Mouse (Mus musculus): ENCODE measurements around the gene Myom3.

The Myom3 gene

DNA sequence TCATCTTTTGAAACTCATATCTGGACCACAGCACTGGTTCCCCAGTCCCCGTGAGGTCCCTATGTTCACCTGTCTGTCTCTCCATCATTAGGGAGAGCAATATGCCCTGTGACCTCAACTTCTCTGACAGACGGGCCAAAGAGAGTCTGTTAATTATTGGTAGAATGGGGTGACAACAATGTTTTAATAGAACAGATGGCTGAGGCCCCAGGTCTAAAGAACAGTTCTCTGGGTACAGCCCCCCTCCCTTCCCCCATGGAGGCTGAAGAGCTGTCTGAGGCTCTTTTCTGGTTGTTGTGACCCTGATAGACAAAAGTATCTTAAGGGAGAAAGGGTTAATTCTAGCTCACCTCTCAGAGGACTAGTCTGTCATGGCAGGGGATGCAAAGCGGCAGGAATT lies 58.9 kb downstream of the Myom3 start:
- no peak for DNase-seq

DNA sequence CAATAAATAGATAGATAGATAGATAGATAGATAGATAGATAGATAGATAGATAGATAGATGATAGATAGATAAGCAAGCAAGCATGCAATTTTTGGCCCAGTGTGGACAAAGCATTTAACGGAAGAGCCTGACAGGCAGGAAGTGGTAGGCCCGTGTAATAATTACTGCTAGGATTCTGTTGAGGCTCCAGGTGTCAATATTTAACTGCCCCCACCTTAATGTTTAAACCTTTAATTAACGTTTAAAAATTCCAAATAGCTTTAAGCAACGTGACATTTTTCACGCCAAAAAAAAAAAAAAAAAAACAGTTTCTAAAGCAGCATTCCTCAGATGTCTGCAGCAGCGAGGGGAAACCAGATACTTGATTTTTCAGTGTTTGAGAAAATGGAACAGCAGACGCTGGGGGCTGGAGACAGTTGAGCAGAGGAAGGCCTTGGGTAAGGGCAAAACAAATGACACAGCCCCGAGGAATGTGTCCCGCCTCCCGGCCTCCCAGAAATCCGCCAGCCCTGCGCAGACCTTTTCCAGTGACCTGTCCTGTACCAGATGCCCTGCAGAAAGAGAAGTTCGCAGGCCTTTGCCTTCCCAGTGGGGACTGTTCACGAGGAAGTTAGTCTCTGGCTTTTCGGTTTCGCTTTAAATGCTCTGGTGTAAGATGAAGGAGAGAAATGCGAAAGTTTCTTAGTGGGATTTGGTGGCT lies 60.5 kb downstream of the Myom3 start:
- DNase-seq, result peak; percentile 49 to 53

GRCm38 (mm10) chr4:135821772-135822171 lies 62.3 kb downstream of the Myom3 start:
- DNase-seq, result no peak

- DNase-seq, result peak; percentile 69 to 71
These were observed 63.8 kb downstream of the Myom3 start for GRCm38 (mm10) chr4:135823298-135823697.

DNA sequence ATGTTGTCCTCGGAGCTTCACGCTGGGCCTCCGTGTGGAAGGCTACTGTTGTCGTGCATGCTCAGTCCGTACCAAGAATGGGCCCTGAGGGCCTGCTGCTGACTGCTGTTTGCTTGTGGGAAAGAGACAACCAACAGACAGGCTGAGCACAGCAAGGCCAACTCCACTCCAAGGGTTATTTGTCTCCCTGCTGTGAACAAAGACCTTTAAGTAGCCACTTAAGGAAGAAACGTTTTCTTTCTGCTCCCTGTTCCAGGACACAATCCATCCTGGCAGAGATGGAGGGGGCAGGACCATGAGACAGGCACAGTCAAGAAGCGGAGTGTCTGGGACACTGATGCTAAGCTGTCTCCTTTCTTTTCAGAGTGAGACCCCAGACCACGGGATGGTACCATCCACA lies 64.7 kb downstream of the Myom3 start:
- DNase-seq, result no peak

DNA sequence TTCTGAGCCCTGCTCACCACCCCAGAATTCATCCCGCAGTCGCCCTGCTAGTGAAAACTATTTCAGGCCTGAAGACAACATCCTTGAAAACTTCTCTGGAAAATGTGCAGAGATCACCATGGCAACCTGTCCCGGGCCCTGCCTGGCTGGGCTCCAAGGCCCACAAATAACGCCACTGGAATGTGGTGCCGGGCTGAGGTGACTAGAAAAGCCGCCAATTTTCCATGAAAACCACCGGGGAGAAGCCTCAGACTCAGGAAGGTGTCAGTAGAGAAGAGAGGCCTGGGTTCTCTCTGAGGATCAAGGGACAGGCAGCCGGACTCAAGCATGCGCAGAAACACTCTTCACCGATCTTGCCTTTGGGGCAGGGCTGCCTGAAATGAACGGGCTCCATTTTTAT lies 69.0 kb downstream of the Myom3 start:
- no peak for DNase-seq

DNA sequence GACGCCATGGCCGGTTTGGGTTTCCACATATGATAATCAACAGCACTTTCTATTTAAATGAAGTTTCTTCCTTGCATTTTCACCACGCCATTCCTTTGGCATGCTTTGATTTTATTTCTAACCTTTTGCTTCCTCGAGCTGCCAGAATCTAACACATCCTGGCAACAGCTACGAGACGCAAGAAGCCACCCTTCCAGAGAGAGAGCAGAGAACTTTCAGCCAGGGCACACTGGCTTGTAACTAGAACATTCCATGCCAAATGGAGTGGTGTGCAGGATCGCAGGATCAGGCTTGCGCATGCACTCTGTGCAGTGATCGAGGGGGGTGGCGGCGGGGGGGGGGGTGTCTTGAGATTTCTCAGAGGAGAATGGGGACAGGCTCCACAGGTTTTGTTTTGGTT lies 72.6 kb downstream of the Myom3 start:
- no peak for DNase-seq

GRCm38 (mm10) chr4:135833301-135834123 lies 74.0 kb downstream of the Myom3 start:
- DNase-seq, result no peak

DNA sequence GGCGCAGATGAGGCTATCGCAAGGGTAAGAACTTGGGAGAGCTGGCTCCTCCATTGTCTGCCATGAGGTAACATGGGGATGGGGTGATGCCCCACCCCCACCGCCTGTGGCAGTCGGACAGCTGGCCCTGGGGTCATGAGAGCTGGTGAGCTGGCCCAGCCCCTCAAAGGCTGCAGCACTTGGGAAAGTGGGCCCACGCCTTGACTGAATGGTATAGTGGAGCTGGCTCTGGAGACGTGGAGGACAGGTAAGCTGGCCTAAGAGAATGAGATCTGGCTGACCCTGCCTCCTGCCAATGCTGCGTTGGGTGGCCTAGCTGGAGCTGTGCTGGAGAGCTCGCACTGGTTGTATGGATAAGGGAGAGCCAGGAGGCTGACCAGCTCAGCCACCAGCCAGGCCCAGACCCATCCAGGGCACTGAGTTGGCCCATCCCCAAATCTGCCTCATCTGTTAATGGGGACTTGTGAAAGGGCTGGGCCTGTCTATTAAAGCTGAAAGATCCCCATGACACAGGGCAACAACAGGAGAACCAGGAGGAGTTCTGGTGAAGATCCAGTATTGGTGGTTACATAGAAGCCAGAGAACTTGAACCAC lies 74.7 kb downstream of the Myom3 start:
- no peak for DNase-seq

GRCm38 (mm10) chr4:135838925-135839292 lies 79.4 kb downstream of the Myom3 start:
- no peak for DNase-seq

DNA sequence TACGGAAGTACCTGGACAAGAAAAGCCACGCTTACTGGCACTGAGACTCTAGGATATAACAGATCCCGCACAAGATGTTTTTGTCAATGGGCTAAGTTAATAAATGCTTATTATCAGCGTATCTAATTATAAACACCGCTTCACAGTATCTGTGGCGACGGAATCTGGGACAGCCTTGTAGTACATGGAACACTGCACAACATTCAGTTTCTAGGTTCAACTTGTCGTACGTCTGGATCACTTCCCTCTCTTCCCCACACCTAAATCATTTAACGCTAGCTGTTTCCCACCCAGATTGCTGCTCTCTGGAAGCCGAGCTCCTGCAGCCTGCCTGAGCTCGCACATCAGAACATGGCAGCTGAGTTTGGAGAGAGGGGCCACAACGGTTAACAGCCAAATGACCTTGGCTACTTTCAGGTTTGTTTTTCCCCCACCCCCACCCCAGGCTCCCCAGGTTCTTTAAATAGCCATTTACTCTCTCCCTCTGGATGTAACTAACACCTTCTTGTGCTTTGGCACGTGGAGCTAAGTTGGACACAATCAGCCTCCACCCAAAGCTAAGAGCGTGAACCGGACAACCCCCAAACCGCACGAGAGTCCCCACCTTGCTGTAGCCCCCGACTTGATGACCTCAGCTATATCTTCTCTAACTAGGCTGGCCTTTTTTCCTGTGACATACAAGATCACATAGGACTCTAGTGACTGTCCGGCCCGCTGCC lies 79.9 kb downstream of the Myom3 start:
- no peak for DNase-seq

DNA sequence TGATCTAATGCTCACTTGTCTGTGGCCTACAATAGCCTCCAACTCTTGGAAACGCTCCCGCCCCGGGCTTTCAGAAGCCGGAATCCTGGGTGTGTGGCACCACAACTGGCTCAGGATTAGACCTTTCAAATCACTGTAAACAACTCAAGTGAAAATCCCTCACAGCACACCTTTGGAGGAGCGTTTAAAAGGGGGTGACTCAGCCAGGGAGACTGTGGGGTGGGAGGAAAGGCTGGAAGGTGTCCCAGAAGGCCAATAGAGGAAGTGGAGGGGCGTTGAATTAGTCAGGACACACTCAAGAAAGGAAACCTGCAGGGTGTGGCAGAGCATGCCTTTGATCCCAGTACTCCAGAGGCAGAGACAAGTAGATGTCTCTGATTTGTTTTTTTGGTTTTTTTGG lies 84.9 kb downstream of the Myom3 start:
- DNase-seq, result no peak

- no peak for DNase-seq
These were observed 88.1 kb downstream of the Myom3 start for GRCm38 (mm10) chr4:135847581-135847980.

DNA sequence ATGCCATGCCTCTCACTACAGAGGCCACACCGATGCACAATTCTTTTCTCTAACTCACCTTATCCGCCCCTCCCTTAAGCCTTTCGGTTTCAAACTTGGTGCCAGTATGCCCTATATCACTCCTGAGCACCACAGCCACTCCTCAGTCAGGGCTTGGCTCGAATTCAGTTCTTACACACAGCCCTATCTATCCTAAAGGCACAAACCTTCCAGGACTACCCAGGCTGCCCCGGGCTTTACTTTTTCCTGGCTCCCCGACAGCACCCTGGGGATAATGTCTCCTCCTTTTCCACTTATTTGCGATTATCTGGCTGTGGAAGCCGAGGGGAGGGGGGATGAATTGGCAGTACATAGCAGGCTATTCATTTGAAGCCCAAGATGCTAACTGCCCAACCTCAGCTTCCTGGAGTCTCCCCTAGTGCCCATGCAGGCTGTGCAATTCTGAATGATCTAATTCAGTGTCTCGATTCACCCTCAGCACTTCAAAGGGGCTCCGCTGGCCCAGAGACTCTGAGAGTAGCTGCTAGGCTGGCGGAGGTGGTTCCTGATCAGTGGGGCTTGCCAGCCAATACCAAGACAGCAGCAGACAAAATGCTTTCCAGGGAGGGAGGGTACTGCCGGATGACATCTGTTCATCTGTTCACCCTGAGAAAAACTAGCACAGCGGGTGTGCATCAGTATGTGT lies 91.0 kb downstream of the Myom3 start:
- no peak for DNase-seq

DNA sequence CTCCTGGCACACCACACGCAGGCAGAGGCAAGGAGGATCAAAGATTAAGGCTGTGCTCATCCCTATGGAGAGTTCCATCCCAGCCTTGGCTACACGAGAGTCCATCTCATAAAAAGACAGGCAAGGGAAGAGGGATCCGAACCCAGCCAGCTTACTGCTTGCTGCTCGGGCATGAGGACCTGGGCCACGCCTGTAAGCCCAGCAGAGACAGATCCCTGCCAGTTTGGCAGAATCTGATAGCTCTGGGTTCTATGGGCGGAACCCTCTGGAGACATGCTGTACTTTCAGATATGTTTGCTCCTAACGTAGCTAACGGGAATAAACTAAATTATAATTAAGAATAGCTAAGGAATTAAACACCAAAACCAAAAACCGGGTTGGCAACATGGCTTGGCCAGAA lies 92.4 kb downstream of the Myom3 start:
- no peak for DNase-seq

DNA sequence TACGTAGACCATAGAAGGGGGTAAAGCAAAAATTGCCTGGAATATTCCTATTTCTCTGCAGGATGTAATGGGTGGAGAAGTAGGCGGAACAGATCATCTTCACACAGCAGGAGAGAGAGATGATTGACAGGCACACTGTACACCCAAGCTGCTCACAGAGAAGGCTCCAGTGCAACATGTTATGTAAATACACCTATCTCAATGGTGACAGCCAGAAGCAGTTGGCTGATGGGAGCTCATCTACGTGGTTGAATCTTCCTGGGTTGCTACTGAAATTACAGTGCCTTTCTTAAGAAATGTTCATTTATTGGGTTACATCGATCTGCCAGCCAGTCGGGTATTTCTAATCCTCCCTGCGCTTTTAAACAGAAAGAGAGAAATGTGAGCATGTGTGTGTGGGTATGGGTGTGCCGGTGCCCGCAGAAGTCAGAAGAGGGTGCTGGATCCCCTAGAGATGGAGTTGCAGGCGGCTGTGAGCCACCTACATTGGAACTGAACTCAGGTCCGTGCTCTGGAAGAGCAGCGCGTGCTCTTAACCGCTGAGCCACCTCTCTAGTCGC lies 94.6 kb downstream of the Myom3 start:
- no peak for DNase-seq

- DNase-seq, result no peak
These were observed 95.1 kb downstream of the Myom3 start for GRCm38 (mm10) chr4:135854630-135855029.

- peak in 1 of 2 experiments; percentile 15 for DNase-seq
These were observed 95.6 kb downstream of the Myom3 start for GRCm38 (mm10) chr4:135855080-135855479.

DNA sequence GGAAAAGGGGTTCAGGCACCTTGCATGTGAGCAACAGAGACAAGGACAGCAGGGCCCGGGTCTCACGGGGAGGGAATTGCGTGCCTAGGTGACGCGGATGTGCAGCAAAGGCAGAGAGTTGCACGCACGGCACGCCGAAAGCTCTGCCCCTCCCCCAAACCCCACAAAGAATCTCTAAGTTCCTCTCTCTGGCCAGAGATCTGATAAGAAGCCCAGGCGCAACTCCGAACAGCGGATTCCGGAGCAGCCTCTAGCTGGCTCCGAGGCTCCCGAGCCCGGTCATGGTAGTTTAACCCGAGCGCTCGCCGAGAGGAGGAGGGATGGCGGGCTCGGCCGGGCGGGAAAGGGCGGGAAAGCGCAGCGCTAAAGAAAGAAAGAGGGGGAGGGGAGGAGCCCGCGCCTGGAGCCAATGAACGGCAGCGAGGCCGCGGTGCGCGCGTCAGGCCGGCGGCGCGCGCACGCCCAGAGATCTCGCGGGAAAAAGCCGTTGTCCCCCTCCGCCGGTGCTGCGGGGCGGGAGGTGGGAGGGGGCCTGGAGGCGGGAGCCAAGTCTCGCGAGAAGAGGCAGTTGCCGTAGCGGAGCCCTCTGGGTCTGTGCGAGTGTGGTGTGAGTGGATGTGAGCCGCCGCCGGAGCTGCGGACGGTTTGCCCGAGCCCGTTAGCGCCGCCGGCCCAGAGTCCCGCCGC lies 96.2 kb downstream of the Myom3 start, which contains the start of gene Srsf10:
Gene Srsf10 (plus strand): TSS at position 212 of the 687 bp plus-strand sequence.
- DNase-seq, result peak; percentile 94 to 95

DNA sequence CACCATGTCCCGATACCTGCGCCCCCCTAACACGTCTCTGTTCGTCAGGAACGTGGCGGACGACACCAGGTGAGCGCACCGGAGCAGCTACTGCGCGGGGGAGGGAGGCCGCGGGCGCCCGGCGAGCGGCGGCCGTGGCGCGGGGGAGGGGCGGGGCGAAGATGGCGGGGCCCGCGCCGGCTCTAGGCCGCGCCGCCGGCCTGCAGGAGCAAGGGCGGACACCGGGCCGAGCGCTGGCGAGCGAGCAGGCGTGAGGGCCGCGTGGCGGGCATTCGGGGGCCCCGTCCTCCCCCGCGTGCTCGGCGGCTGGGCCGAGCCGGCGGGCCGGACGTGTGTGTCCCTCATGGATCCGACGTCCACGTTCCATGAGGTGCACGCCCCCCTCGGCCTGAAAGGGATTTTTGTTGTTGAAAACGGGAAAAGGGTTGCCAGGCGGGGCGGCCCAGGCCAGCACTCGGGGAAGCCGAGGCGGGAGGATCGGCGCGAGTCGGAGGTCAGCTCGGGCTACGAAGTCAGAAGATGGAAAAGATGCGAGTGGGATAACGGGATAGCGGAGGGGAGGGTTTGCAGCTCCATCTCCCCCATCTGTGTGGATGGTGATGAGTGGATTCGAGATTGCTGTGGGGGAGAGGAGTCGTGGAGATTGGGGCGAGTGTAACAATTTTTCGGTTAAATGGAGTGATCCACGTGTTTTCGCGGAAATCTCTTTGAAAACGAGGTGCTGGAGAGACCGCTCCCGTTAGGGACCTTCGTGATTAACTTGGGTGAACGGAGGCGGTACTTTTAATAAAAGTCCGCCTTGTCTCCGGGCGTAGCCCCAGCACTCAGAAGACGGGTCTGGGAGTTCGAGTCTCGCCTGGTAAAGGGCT lies 96.9 kb downstream of the Myom3 start:
- peak; percentile 41 to 48 for DNase-seq

All from B cell, adult 2 months (primary cell).